Mouse (Mus musculus) liver (tissue): ENCODE measurements around the gene Rnd3.

ENCODE experiments used
- DNase-seq: peaks from one replicate; pipeline ENCODE4 v3.0.0-alpha.2; 2020; ENCODE audit warnings: mixed read lengths

Gene Rnd3

DNA sequence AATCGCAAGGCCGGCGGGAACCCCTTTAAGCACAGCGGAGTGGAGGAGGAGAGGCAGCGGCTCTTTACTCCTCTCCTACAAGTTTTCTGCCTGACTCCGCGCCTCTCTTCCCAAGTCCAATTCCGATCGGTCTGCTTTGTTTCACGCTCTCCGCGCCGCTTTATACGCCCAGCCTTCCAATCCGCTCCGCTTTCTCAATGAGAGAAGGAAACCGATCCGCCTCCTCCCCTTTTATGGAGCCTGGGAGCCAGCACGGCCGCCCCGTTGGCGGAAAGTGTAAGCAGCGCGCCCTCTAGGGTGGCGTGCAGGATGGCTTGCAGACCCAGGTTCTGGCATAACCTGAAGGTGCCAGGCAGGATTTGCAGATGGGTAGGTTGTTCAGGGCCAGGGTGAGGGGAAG, at the start of gene Rnd3:
Rnd3 (minus strand) TSS at position 137 of the 400 bp plus-strand sequence.
- peak; percentile 86 for DNase-seq

DNA sequence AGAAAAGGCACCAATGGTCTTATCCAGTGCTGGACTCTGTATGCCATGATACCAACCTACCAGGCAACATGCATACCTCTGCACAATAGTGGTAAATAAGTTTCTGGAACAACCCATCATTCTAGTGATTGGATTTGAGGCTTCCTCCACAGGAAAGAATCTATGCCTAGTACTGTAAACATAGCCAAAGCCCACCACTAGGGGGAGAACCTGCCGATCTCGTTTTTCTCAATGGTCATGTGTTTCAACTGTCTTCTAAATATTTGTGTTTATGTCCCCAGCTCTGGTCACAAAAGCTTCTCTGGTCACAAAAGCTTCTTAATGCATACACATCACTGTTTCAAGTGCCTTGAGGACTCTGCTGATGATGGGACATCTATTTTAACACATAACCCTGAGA, 43.4 kb upstream of the Rnd3 start:
- DNase-seq = no peak

DNA sequence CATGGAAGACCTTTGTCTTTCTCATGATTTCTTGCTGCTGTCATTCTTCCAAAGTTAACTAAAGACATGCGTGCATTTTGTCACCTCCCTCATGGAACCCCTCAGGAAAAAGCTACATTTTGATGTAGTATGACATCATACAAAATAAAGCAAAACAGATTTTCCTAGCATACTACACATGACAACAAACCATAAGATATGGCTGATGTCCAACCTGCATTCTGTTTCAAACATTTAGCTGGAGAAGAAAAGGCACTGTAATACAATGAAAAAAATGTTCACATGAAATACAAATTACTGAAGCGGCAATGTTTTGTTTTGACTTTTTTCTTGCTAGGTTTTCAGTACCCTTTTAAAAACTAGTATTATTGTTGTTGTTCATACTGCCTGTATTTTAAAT, 36.9 kb upstream of the Rnd3 start:
- no peak for DNase-seq

DNA sequence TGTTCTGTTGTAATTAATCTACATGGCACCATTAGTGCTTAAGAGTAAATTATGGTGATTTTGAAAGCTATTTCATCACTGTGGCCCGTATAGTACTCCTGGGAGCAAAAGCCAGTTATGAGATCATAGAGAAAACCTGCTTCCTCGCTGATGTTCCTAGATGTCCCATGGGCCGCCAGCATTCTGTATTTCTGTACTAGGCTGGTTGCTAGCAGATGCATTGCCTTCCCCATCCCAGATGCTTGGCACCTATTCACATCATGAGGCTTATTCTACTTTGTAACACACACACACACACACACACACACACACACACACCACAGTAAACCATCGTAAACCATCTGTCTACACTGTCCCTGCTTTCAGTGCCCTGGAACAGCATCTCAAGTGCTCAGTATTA, 34.1 kb upstream of the Rnd3 start:
- no peak for DNase-seq

DNA sequence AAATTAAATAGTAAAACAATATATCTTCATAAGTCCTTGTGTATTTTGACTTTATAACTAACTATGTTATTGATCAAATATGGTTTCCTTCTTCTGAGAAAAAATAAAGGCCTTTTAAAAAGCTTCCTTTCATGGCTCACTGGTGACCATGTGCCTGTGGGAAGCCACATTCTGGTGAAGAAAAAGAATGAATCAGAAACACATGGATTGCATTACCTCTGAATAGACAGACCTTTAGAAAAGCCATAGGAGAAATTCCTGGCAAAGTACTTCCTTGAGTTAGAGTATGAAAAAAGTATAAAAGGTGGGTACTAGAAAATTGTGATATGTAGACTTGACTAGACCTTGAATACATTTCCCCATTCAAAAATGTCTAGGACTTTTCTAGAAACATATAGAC, 32.5 kb upstream of the Rnd3 start:
- no peak for DNase-seq

DNA sequence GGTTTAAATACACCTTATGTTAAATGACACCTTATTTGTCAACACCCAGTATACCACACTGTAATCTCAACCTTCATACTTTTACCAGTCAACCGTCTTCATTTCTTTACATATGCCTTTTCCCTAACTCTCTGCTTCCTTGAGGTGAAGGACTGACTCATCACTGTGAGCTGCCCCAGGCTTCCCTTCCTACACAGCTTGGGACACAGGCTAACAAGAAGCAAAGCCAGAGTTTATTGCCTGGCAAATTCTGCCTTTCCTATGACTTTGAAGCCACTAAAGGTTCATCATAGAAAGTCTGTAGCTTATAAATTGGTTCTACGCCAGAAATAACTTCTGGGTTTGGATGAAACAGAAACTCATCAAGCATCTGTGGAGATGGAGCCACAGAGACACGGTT, 30.2 kb upstream of the Rnd3 start:
- no peak for DNase-seq

DNA sequence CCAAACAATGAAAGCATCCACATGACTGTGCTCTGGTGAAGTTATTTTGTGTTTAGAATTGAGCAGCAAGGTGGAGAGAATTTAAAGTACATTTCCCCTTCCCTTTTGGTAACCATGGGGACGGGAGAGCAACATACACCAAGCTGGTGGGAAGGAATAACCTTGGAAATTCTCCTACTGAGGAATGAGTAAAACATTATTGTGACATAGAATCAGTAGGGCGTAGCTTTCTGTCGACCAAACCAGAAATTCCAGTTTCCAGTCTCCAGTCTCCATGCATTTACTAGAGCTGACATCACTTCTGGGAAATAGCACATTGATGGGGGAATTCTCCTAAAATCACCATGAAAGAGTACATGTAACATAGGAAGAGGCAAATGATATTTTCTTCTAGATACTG, 28.7 kb upstream of the Rnd3 start:
- DNase-seq = no peak

DNA sequence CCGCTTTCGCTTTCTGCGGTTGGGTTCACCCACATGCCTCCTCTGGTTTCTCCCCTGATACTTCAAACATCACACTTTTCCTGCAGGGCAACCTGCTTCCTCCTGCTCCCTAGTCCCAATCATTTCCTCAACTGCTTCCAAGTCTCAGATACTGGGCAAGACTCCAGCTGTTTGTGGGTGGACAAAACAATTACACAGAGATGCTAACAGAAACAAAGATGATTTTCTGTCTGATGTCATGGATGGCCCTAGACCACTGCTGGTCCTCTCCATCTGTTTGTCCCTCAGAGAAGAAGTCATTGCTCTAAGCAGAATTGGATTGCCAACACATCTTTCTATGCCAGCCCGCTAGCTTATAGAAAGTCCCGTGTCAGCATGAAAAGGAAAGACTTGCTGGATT, 26.4 kb upstream of the Rnd3 start:
- DNase-seq = no peak

DNA sequence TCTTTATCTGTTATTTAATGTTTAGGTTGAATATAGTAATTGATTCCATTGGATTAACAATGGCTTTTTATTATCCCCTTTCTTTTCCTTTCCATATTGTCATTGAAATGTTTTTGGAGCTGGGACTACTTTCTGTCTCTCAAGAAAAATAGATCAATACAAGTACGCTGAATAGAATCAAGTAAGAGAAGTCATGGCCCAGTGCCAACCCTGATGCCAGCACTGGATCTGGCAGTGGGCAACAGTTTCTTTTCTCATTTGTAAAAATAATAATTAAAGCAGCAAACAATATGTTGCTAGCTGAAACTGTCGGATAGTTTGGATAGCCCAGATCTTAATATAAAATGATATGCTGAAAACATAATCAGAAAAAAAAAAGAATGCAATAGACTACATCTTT, 12.2 kb upstream of the Rnd3 start:
- no peak for DNase-seq

DNA sequence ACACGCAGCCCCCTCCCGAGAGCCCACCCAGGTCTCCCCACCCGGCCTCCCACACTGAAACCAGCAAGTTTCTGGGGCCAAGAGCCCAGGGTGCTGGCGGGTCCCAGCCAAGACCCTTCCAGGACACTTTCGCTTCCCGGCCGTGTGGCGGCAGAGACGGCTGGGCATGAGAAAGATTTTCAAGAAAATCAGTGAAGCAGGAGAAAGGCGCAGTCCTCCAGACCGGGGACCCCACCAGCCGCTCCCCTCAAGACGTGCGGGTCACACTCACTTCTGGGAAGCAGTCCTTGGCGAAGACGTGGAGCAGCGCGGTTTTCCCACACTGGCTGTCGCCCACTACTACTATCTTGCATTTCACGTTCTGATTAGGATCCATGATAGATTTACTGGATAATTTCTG, 457 bp downstream of the Rnd3 start:
- peak; percentile 19 for DNase-seq

DNA sequence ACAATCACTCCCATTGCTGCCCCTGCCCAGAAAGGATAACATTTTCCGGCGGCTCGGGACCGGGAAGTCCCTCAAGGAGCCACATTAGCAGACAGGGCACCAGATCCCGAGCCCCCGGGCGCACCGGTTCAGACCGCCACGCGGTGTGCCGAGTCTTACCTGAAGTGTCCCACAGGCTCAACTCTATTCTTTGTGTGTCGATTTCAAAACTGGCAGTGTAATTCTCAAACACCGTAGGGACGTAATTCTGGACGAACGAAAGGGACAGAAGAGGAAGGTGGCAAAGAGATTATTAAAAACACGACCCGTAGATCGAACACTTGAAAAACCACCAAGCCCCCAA, 875 bp downstream of the Rnd3 start:
- DNase-seq = no peak

DNA sequence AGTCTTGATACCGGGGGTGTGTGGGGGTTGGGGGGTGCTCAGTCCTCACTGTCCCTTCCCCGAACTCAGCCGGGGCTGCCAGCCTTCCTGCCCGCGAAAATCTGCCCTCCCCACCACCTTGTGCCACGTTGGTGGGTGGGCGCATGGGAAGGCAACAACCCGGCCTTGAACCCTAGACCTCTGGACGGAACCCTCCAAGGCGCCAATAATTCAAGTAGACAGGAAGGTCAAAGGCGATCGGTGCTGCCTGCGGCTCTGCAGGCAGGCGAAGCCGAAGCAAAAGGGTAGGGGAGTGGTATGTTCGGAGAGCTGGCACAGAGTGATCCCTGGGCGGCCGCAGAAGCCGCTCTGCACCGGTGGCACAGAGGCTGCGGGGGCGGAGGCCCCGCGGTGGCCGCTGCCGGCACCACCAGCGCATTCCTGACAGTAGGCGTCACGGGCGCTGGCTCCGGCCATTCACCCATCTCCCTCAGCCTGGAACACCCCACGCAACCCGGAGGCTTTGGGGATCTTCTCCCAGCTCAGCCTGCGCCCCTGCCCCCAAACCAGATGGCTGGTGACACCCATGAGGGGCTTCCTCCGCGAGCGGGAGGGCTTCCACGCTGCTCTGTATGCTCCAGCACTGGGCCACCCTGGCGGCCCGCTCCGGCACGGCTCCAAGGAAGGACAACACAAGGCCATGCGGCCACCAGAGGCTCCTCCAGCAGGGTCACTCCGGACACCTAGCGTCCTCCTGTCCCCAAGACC, 1.4 kb downstream of the Rnd3 start:
- peak; percentile 44 for DNase-seq

DNA sequence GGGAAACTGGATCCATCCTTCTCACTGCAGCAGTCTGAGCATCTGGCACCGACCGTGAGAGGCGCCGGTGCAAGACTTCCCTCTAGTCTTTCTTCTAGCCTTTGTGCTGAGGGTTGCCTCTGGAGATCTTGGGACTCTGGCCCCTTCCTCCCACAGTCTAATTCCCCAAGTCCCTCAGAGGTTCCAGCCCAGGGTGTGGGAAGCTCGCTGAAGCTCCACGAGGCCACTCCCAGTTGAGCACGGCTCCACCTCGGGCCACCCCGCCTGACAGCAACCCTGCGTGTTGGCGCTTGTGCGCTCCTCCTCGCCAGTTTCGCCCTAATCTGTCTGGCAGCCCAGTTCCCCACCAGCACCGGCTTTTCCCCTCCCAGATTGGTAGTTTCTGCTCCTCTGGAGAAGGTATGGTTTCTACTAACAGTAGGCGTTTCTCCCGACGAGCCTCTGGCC, 2.0 kb downstream of the Rnd3 start:
- peak; percentile 51 for DNase-seq

DNA sequence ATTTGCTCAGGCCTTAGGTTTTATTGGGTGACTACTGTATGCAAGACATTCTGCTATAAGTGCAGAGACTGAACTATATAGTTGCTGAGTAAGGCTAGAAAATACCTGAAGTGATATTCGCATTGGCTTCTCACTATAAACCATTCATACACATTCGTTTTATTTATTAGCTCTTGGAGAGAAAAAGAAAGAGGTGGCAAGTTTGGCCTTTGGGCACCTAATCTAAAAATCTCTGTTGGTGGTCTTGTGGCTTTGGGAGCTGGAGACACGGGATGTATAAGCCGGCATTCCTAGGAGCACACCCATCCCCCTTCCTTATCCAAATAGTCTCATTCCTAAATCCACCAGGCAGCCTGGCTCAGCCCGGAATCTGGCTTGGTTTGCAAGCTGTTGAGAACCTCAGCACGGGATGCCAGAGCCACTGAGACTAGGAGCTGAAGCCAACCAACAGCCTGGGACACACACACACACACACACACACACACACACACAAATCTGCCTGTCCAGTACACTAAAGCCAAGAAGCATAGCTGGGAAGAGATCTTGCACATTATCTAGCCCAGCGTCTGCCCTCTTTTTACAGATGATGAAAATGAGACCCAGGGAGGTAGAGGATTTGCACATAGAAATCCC, 3.0 kb downstream of the Rnd3 start:
- DNase-seq = peak; percentile 18

DNA sequence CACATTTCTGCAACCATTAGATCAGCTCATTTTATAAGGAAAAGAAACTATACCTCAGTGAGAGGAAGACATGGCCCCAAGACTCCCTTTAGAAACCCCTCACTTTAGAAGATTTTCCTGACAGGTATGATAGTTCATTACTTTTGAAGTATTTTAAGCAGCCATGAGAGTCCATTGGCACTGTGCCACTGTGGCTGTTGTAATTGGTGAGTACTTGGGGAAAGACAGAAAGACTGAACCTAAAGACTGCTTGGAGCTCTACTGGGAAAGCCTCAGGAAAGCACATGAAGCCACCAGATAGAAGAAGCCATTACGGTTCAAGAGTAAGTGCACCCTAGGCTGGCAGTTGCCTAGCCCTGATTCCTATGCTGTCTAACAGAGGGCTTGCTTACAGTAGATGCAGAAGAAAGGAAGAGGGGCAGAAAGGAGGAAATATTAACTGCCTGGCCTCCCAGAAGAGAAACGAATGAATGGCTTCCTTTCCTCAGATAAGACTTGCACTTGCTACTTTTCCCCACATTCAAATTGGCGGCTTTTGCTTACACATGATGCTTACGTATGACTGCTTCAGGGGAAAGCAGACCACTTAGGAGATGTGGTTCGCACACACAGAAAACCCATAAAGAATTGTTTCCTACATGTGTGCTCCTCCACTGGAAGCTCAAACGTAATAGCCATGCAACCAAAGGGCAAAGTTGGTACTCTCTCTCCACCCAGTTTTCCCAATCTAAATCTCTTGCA, 4.4 kb downstream of the Rnd3 start:
- no peak for DNase-seq

DNA sequence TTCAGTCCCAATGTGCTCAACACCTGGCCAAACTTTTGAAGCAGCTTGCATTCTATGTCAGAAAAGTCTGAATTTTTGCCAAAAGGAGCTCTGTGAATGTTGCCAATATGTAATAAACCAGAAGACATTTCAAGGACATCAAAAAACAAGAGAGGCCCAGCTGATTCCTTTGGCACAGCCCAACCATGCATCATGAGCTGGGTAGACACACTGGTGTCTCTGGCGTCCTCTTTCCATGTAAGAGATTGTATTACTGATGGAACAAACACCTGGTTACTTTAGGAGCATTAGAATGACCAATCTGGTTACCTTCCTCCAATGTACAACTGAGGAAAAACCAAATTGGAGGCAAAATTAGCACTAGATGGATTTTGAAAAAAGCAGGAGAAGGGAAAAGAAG, 6.5 kb downstream of the Rnd3 start:
- DNase-seq = no peak

DNA sequence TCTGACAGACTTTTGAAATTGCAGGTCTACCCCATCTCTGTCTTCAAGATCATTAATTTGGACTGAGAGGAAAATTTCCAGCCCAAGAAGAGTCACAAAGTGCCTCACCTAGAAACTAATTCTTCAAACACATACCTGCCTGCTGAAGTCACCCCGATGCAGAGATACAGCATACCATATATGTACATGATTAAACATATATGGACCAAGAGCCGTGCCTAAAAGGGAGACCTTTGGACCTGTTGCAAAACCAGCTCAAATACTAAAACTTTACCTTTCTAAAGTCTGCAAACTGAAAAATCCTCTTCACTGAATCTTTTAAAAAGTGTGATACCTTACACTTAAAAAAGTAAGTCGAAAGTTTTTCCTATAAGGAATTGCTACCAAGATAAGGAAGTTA, 7.6 kb downstream of the Rnd3 start:
- no peak for DNase-seq

DNA sequence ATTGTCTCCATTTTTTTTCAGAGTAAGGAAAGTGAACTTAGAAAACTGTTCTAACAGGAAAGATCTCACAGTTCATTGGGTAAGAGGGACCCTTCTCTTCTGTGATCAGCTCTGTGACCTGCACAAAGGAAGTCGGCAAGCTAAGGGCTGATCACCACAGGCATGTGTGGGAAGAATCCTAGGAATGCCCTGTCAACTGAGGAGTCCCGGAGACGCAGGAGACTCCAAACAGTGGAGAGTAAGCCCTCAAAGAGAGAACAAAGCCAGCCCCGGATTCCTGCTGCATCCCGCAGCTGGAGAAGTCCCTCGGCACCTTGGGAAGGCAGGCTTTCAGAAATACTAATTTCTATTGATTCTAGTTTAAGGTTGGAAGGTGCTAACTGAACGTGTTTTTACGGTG, 8.4 kb downstream of the Rnd3 start:
- DNase-seq = no peak

DNA sequence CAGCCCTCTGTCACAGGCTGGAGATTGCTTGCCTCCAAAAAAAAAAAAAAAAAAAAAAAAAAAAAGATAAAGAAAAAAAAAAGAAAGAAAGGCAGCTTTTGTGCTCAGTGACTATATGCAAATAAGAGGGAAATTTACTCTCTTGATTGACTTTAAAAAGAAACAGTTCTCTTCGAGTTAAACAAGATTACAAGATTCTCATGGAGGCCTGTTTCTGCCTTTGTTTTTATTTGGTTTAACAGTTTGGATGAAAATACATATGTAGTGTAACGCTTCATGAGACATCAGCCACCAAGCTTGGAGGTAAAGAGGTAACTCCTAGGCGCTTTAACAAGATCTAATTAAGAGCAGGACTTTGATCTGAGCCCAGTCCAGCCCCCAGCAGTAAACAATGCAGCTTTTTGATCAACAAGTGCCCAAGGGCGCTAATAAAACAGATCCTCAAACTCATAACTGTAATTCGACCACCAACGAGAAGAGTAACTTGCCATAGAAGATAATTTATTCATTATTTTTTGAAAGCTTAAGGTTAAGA, 8.9 kb downstream of the Rnd3 start:
- no peak for DNase-seq

DNA sequence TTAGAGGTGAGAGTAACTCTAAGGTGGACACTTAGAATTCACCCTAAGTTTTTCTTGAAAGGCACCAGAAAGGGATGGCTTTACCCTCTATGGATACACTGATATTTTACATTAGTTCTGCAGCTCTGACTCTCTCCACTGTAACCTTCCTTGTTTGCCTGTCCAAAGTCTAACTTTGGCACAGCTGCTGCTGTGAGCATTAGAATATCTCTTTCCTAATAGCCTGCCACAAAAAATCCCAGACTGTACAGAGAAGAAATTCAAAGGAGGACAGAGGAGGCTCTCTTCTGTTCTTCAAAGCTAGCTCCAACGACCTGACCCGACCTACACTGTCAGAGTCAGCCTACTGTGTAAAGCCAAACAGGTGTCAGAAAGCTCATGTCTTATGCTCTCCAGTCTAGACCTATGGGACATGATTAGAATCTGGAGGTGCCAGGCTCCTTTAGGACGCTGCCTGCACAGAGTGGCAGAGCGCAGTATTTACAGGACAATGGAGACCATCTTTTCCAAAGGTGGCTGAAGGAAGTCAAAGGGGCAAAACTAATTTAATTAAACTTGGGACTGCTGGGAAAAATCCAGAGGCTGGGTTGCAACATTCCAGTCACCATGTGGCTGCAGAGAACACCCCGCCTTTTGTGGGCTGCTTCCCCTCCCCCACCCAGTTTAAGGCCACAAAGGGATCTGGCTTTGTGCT, 9.5 kb downstream of the Rnd3 start:
- peak; percentile 59 for DNase-seq

DNA sequence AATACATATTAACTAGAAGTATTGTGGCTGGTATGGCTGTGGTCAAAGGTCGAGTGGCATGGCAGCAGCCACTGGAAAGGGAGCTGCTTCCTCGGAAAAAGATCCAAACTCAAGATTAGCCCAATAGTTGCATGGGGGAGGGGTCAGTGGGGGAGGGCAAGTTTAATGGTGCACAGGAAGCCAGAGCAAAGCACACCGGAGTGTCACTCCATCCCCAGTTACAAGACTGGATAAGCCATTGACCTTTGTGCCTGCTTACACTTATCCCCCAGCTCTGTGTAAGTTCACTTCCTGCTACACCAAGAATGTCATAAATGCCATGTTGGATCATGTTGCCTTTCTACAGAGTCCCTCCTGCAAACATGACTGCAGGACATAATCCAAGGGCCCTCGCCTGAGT, 11.2 kb downstream of the Rnd3 start:
- peak; percentile 18 for DNase-seq

DNA sequence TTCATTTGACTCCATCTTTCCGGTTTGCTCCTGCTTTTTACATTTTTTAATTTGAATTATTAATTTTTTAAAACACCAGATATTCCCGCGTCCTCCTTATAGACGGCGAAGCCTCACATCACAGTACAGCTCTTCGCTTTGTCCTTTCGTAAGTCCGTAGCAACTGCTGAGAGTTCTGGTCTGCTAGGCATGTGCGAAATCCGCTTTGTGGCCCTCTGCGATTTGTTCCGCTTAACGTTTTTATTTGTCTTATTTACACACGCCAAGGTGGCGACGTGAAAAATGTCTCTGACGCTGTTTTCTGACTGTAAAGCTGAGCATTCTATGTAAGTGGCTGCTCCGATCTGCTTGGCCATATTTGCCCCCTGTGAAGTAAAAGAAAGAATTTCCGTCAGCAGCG, 16.7 kb downstream of the Rnd3 start:
- DNase-seq = no peak

DNA sequence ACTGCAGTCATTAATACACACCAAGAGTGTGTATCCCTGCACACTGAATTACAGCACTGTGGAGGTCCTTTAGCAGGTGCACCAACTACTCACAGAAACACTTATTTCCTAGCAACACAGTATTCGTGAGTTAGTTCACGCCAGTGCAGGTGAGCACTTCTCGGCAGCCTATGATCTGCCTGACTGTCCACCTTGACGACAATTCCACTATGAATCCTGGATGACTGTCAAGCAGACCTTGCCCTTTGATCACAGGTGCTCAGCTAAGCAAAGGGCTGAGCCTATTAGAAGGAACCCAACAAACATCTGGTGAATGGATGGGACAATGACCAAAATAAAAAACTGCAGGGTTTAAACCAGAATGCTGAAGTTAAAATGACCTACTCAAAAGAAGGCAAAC, 20.8 kb downstream of the Rnd3 start:
- no peak for DNase-seq
